Mouse (Mus musculus) gastrocnemius, postnatal 25 days (tissue): Measurements from ENCODE around the gene Sstr2. TPM values are rescaled to one million over a fixed set of nuclear protein-coding genes. Genes with fewer than 3 reads are reported as not detected.
A peak's percentile ranks its signal among the peaks of the same experiment; 100 is the strongest.

Source experiments
- DNase-seq: peaks from one replicate; pipeline ENCODE4 v3.0.0; 2022
- long read RNA-seq, 2 experiments: library from polyadenylated mRNA; stranded (forward); transcript quantifications; one replicate each; pipeline ENCODE4 v2.0.0; 2021
- total RNA-seq, 2 experiments: library from RNA; stranded (reverse); gene quantifications; 1 replicate in 1 of 2; 2 replicates in 1 of 2; pipeline ENCODE4 v1.2.3; 2021

The Sstr2 gene
- not detected for total RNA-seq
- long read RNA-seq, experiment 1: 0 reads
- long read RNA-seq, experiment 2: 0 reads

GRCm38 (mm10) chr11:113618672-113619419 lies at the start of gene Sstr2:
TSS of gene Sstr2 (plus strand) at chr11:113619342.
- peak; percentile 57 for DNase-seq

- DNase-seq: no peak
Measured at GRCm38 (mm10) chr11:113571616-113572015, 47.5 kb upstream of the Sstr2 start.

GRCm38 (mm10) chr11:113572641-113573040 lies 46.5 kb upstream of the Sstr2 start:
- no peak for DNase-seq

- DNase-seq: no peak
Measured at GRCm38 (mm10) chr11:113577221-113577620, 41.9 kb upstream of the Sstr2 start.

GRCm38 (mm10) chr11:113583879-113584661 lies 35.1 kb upstream of the Sstr2 start:
- DNase-seq: no peak

GRCm38 (mm10) chr11:113586423-113586822 lies 32.7 kb upstream of the Sstr2 start:
- DNase-seq: no peak

- DNase-seq: no peak
Measured at GRCm38 (mm10) chr11:113588936-113589335, 30.2 kb upstream of the Sstr2 start.

GRCm38 (mm10) chr11:113595144-113595543 lies 24.0 kb upstream of the Sstr2 start:
- no peak for DNase-seq

- DNase-seq: no peak
Measured at GRCm38 (mm10) chr11:113597632-113598031, 21.5 kb upstream of the Sstr2 start.

GRCm38 (mm10) chr11:113600526-113601245 lies 18.5 kb upstream of the Sstr2 start:
- no peak for DNase-seq

GRCm38 (mm10) chr11:113601616-113602343 lies 17.4 kb upstream of the Sstr2 start:
- no peak for DNase-seq

- DNase-seq: no peak
Measured at GRCm38 (mm10) chr11:113607556-113607955, 11.6 kb upstream of the Sstr2 start.

GRCm38 (mm10) chr11:113609581-113609980 lies 9.6 kb upstream of the Sstr2 start:
- no peak for DNase-seq

- no peak for DNase-seq
Measured at GRCm38 (mm10) chr11:113610266-113610665, 8.9 kb upstream of the Sstr2 start.

GRCm38 (mm10) chr11:113611112-113611646 lies 8.0 kb upstream of the Sstr2 start:
- DNase-seq: no peak

GRCm38 (mm10) chr11:113611664-113612611 lies 7.2 kb upstream of the Sstr2 start:
- DNase-seq: no peak

GRCm38 (mm10) chr11:113614476-113614875 lies 4.7 kb upstream of the Sstr2 start:
- DNase-seq: no peak

GRCm38 (mm10) chr11:113617132-113617911 lies 1.8 kb upstream of the Sstr2 start:
- no peak for DNase-seq

GRCm38 (mm10) chr11:113618303-113618671 lies 855 bp upstream of the Sstr2 start:
- no peak for DNase-seq
